Mouse (Mus musculus) embryonic facial prominence, embryonic 13.5 days (tissue): Measurements from ENCODE around the gene Hbb-bs. TPM values are rescaled to one million over a fixed set of nuclear protein-coding genes. Genes with fewer than 3 reads are reported as not detected.

ENCODE experiments used
- ATAC-seq: fragments of 200-750 bp; cut with Nextera tagmentation; 2 replicates; pipeline ENCODE4 v1.8.0; 2017; ENCODE audit warnings: low read depth; ENCODE audit not compliant: insufficient number of reproducible peaks, insufficient read depth, low FRiP score, low TSS enrichment
- H3K27ac ChIP-seq: fragments of 300-500 bp; sonication (generic); 2 replicates; pipeline ENCODE4 v1.5.1; 2015; ENCODE audit warnings: moderate library complexity, mild to moderate bottlenecking, inconsistent platforms
- H3K27me3 ChIP-seq: fragments of 300-500 bp; sonication (generic); 2 replicates; pipeline ENCODE4 v1.6.1; 2015; ENCODE audit warnings: mild to moderate bottlenecking, inconsistent platforms
- H3K36me3 ChIP-seq: fragments of 300-500 bp; sonication (generic); 2 replicates; pipeline ENCODE4 v1.6.1; 2015; ENCODE audit warnings: mild to moderate bottlenecking, inconsistent platforms
- H3K4me1 ChIP-seq: fragments of 300-500 bp; sonication (generic); 2 replicates; pipeline ENCODE4 v1.6.1; 2015; ENCODE audit warnings: inconsistent platforms
- H3K4me2 ChIP-seq: fragments of 300-500 bp; sonication (generic); 2 replicates; pipeline ENCODE4 v1.6.1; 2015; ENCODE audit warnings: moderate library complexity, mild to moderate bottlenecking, inconsistent platforms
- H3K4me3 ChIP-seq: fragments of 300-500 bp; sonication (generic); 2 replicates; pipeline ENCODE4 v1.5.1; 2015; ENCODE audit warnings: mild to moderate bottlenecking, inconsistent platforms
- H3K9ac ChIP-seq: fragments of 300-500 bp; sonication (generic); 2 replicates; pipeline ENCODE4 v1.6.1; 2015; ENCODE audit warnings: mild to moderate bottlenecking, inconsistent platforms
- H3K9me3 ChIP-seq: fragments of 300-500 bp; sonication (generic); 2 replicates; pipeline ENCODE4 v1.6.1; 2016; ENCODE audit warnings: inconsistent platforms
- WGBS: fragments of 180-500 bp; shearing (Covaris S2); methylation state at CpG from one replicate; pipeline ENCODE4 v1.1.7; 2015; ENCODE audit warnings: mixed read lengths; 5-methylcytosine and 5-hydroxymethylcytosine counted together
- polyA plus RNA-seq: library from polyadenylated mRNA; unstranded; fragments of >200 nt; fragmentation: Nextera tagmentation; extraction: Ambion mirVana; gene quantifications from 2 replicates; pipeline ENCODE4 v1.2.1, GENCODE M21; 2015

The Hbb-bs gene
- polyA plus RNA-seq = 2,604 and 4,415 TPM in 2 replicates

DNA sequence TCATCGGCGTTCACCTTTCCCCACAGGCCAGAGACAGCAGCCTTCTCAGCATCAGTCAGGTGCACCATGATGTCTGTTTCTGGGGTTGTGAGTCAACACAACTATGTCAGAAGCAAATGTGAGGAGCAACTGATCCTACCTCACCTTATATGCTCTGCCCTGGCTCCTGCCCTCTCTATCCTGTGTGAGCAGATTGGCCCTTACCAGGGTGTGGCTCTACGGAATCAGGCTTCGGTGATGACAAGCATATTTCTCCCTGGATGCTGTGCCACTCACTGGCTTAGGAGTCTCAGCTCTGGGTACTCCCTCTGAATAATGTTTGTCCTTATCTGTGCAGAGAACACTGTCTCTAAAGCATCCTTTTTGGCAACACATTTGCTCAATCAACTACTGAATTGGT lies at the start of gene Hbb-bs:
Gene Hbb-bs (minus strand): TSS at position 289 of the 400 bp plus-strand sequence.
- no peaks in the 10 kb centered on the region for H3K9me3 ChIP-seq
- H3K9ac ChIP-seq = no peak within 1 kb of the TSS
- no peaks in the 10 kb centered on the region for H3K27me3 ChIP-seq
- no peaks in the 10 kb centered on the region for H3K36me3 ChIP-seq
- no peaks in the 10 kb centered on the region for H3K4me1 ChIP-seq
- WGBS = 94% methylated on average over 4 of the region's 4 CpGs
- ATAC-seq = no peak
- no peak within 1 kb of the TSS for H3K4me2 ChIP-seq
- H3K27ac ChIP-seq = no peak within 1 kb of the TSS
- no peak within 1 kb of the TSS for H3K4me3 ChIP-seq

DNA sequence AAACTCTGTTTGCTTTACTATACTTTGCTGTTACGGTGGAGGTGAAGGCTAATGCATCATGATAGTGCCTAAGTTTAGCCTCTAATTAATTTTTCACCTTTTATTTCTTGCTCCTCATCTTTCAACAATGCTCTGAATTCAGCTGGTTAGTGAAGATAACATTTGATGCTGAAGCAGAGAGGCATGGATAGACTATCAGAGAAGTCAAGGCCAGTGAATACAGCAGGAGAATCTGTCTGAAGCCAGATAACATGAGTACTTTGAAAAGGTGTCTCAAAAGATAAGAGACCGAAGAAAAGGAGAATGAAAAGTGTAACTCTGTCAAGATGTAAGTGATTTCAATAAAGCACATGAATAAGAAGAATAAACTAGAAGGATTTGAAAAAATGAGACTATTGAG lies 49.2 kb upstream of the Hbb-bs start:
- no peak for ATAC-seq
- H3K27me3 ChIP-seq = no peaks in the 10 kb centered on the region
- H3K4me2 ChIP-seq = no peak overlapping the region

DNA sequence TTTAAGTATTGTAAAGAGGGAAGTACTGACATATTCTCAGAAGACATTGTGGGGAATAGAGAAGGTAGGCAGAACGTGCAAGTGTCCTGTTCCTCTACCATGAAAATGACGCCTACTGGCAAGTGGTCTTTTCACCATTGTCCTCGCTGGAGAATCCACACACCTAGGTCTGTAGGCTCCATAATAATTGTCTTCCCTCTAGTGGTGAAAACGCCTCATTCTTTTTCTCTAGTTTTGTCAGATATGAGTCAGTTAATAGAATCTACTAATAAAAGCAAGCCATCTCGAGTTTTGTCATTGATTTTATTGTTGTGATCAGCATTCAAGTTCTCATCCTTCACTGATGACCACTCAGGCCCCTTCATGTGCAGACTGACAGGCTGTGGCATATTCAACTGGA lies 46.6 kb upstream of the Hbb-bs start:
- WGBS = 45% methylated on average over 5 of the region's 5 CpGs

More for the DNA sequence above, 49.2 kb upstream of the Hbb-bs start:
- WGBS = 85% methylated on average over 2 of the region's 2 CpGs
- no peaks in the 10 kb centered on the region for H3K4me1 ChIP-seq
- no peak overlapping the region for H3K4me3 ChIP-seq
- no peaks in the 10 kb centered on the region for H3K36me3 ChIP-seq
- H3K27ac ChIP-seq = no peak overlapping the region
- H3K9me3 ChIP-seq = no peaks in the 10 kb centered on the region
- H3K9ac ChIP-seq = no peak overlapping the region

DNA sequence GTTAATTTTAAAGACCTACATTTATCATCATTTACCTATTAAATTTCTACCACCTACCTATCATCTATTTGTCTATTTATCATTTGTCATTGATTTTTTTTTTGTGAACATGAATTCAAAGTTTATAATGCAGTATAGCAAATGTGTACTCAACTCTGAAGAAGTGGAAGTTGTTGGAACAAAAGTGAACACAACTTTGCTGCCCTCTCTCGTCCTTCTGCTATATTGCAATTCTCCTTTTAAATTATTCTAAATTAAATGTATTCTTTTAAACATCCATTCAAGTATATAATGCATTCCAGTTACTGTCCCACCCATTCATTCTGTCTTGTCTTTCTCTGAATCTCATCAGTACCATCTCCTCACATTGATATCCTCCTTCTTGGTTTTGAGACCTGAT lies 45.2 kb upstream of the Hbb-bs start:
- Histone ChIP-seq H3K27me3 (no peaks in the 10 kb centered on the region), H3K4me1 (no peaks in the 10 kb centered on the region), H3K9me3 (no peaks in the 10 kb centered on the region), H3K27ac (no peak overlapping the region), H3K4me3 (no peak overlapping the region), H3K4me2 (no peak overlapping the region), H3K36me3 (no peaks in the 10 kb centered on the region), H3K9ac (no peak overlapping the region)
- no peak for ATAC-seq
- WGBS = 10% methylated on average over 1 of the region's 1 CpGs

More for the DNA sequence above, 46.6 kb upstream of the Hbb-bs start:
- H3K36me3 ChIP-seq = no peaks in the 10 kb centered on the region
- no peak overlapping the region for H3K4me2 ChIP-seq
- H3K9ac ChIP-seq = no peak overlapping the region
- H3K9me3 ChIP-seq = no peaks in the 10 kb centered on the region
- H3K4me1 ChIP-seq = no peaks in the 10 kb centered on the region
- H3K27ac ChIP-seq = no peak overlapping the region
- H3K27me3 ChIP-seq = no peaks in the 10 kb centered on the region
- ATAC-seq = no peak
- no peak overlapping the region for H3K4me3 ChIP-seq

DNA sequence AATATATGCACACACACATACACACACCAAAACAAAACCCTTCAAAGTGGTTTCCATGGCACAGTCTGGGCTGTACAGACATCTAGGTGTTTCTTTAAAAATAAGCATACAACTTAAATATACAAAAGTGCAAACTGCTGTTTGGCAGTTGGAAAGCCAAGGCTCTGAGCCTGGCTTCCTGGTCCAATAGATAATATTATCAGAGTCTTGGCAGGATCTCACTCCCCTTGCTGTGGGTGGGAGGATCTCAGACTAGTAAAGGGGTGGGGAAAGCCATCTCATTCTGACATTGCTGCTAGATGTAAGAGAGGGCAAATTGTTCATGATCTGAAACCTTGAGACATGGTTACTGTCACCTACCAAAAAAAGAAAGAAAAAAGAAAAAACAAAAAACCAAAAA lies 42.8 kb upstream of the Hbb-bs start:
- Histone ChIP-seq H3K36me3 (no peaks in the 10 kb centered on the region), H3K4me2 (no peak overlapping the region), H3K27me3 (no peaks in the 10 kb centered on the region), H3K9me3 (no peaks in the 10 kb centered on the region), H3K4me1 (no peaks in the 10 kb centered on the region), H3K4me3 (no peak overlapping the region), H3K27ac (no peak overlapping the region), H3K9ac (no peak overlapping the region)
- ATAC-seq = no peak

DNA sequence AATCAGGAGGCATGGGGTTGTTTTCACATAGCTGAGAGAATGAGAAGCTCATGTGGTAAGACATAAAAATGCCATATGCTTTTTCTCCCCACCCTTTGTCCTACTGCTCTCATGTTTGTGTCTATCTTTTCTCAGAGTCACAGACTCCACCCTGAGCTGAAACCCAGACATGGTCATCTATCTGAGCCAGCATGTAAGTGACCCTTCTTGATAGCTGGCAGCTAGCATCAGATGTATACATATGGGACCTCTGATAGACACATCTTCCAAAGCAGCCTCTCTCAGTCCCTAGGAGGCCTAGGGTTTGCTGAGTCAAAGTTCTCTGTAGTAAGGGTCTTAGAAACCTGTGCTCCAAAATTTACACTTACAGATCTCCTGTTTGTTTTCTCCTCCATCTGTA lies 37.8 kb upstream of the Hbb-bs start:
- Histone ChIP-seq H3K9me3 (no peaks in the 10 kb centered on the region), H3K4me3 (no peak overlapping the region), H3K27me3 (no peaks in the 10 kb centered on the region), H3K4me2 (no peak overlapping the region), H3K4me1 (no peaks in the 10 kb centered on the region), H3K9ac (no peak overlapping the region), H3K27ac (no peak overlapping the region), H3K36me3 (no peaks in the 10 kb centered on the region)
- no peak for ATAC-seq

DNA sequence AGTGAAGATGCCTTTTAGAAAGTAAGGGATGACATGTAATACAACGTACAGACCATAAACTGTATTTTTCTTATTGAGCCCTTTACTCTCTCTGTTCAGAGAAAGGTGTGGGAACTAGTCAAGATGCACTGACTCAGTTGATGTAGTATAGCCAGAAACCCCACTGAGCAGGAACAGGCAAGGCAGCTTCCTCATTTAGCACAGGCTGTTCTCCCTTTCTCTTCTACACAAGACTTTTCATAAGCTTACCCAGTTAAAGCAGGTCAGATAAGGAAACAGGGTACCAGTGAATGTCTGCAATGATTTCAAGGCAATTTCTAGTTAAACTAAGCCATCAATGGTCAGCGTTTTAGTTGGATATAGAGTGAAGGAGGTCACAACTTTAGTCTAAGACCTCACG lies 33.6 kb upstream of the Hbb-bs start:
- 82% methylated on average over 3 of the region's 3 CpGs for WGBS
- H3K9ac ChIP-seq = no peak overlapping the region
- no peaks in the 10 kb centered on the region for H3K4me1 ChIP-seq
- no peak overlapping the region for H3K4me2 ChIP-seq
- no peaks in the 10 kb centered on the region for H3K36me3 ChIP-seq
- no peak overlapping the region for H3K4me3 ChIP-seq
- H3K27me3 ChIP-seq = no peaks in the 10 kb centered on the region
- no peak overlapping the region for H3K27ac ChIP-seq
- H3K9me3 ChIP-seq = no peaks in the 10 kb centered on the region
- ATAC-seq = no peak

DNA sequence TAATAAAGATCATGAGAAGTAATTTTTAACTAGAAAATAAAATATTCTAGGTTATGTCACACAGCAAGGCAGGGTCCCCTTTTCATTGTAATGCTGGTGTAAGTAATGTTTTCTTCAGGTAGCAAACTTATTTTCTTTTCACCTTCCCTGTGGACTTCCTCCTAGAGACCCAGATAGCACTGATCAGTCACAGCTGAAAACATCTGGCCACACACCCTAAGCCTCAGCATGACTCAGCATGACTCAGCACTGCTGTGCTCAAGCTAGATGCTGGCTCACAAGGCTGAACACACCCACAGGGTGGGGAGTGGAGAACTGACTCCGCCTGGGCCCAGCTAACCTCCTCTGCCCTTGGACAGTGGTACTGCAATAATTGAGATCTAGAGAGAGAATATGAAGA lies 33.0 kb upstream of the Hbb-bs start:
- Histone ChIP-seq H3K27me3 (no peaks in the 10 kb centered on the region), H3K9me3 (no peaks in the 10 kb centered on the region), H3K4me1 (no peaks in the 10 kb centered on the region), H3K4me2 (no peak overlapping the region), H3K27ac (no peak overlapping the region), H3K4me3 (no peak overlapping the region), H3K36me3 (no peaks in the 10 kb centered on the region), H3K9ac (no peak overlapping the region)
- ATAC-seq = no peak
- WGBS = 52% methylated on average over 1 of the region's 1 CpGs

DNA sequence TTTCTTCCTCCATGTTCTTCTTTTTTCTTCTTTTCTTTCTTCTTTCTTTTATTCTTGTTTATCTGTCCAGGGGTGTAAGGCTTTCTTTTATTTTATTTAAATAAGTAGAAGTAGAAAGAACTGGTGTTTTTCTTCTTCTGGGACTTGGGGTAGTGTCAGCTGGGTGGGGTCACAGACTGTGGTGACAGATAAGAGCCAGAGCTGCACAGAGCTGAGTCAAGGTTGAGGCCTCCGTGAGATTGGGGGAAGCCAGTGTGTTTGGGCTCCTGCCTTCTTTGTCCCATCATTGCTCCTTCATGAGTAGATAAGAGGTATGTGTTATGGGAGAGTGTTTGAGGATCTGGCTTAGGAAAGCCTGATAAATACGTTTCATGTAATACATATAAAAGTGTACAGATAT lies 31.2 kb upstream of the Hbb-bs start:
- H3K27ac ChIP-seq = no peak overlapping the region
- 69% methylated on average over 2 of the region's 2 CpGs for whole genome bisulfite sequencing
- ATAC-seq = no peak
- no peaks in the 10 kb centered on the region for H3K4me1 ChIP-seq
- no peaks in the 10 kb centered on the region for H3K27me3 ChIP-seq
- H3K9me3 ChIP-seq = no peaks in the 10 kb centered on the region
- H3K9ac ChIP-seq = no peak overlapping the region
- H3K36me3 ChIP-seq = no peaks in the 10 kb centered on the region
- H3K4me2 ChIP-seq = no peak overlapping the region
- no peak overlapping the region for H3K4me3 ChIP-seq

DNA sequence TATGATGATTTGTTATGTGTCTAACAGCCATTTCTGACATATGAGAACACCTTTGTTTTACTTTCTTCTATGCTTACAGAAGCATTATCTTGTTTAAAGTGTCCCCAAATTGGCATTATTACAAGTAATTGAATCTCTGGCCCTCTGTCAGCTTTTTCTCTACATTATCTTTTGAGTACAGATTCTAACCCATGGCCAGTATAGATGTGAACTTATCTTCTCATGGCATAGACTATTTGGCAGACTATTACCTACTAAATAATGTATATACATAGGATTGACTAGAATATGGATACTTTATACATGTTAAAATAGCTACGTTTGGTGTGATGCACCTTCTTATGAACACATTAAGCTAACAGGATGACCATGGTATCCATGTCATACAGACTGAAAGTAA lies 26.8 kb upstream of the Hbb-bs start:
- Histone ChIP-seq H3K27ac (no peak overlapping the region), H3K4me3 (no peak overlapping the region), H3K4me2 (no peak overlapping the region), H3K9me3 (no peaks in the 10 kb centered on the region), H3K4me1 (no peaks in the 10 kb centered on the region), H3K9ac (no peak overlapping the region), H3K27me3 (no peaks in the 10 kb centered on the region), H3K36me3 (no peaks in the 10 kb centered on the region)
- ATAC-seq = no peak
- 58% methylated on average over 1 of the region's 1 CpGs for WGBS

DNA sequence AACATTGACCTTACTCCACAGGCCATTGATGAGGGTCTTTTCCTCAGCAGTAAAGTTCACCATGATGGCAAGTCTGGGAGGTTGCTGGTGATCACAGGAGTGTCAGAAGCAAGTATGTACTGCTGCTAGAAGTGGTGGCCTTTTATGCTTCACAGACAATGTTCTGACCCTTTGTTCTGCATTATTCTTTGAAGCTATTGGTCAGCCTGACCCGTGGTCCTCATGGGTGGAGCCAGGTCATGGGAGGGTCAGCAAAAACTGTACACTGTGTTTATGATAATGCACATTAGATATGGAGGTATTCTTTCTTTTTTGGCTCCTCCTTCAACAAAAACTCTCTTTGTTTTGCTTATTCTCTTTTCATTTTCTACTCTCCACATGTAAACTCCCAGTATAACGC lies 25.2 kb upstream of the Hbb-bs start, which contains the start of gene Hbb-y:
Gene Hbb-y (minus strand): TSS at position 127 of the 400 bp plus-strand sequence.
- Histone ChIP-seq H3K27ac (no peak within 1 kb of the TSS), H3K27me3 (no peaks in the 10 kb centered on the region), H3K36me3 (no peaks in the 10 kb centered on the region), H3K4me3 (no peak within 1 kb of the TSS), H3K9ac (no peak within 1 kb of the TSS), H3K9me3 (no peaks in the 10 kb centered on the region), H3K4me2 (no peak within 1 kb of the TSS), H3K4me1 (no peaks in the 10 kb centered on the region)
- ATAC-seq = no peak
- 71% methylated on average over 2 of the region's 2 CpGs for WGBS

DNA sequence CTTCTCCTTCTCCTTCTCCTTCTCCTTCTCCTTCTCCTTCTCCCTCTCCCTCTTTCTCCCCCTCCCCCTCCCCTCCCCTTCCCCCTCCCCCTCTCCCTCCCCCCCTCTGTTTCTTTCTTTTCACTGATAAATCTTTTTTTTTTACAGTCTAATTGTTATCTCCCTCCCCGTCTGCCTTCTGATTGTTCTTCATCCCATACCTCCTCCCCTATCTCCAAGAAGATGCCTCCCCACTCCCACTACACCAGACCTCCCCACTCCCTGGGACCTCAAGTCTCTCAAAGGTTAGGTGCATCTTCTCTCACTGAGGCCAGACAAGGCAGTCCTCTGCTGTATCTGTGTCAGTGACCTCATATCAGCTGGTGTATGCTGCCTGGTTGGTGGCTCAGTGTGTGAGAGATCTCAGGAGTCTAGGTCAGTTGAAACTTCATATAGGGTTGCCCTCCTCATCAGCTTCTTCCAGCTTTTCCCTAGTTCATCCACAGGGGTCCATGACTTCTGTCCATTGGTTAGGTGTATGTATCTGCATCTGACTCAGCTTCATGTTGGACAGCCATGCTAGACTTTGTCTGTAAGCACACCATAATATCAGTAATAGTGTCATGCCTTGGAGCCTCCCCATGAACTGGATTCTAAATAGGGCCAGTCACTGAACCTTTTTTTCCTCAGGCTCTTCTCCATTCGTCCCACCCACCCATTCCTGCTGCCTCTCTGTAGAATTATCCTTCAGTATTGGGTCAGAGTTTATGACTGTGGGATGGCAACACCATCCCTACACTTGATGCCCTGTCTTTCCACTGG lies 16.8 kb upstream of the Hbb-bs start:
- no peaks in the 10 kb centered on the region for H3K9me3 ChIP-seq
- no peak overlapping the region for H3K27ac ChIP-seq
- no peak for ATAC-seq
- no peaks in the 10 kb centered on the region for H3K4me1 ChIP-seq
- WGBS = 62% methylated on average over 2 of the region's 2 CpGs
- no peaks in the 10 kb centered on the region for H3K36me3 ChIP-seq
- no peak overlapping the region for H3K9ac ChIP-seq
- no peak overlapping the region for H3K4me3 ChIP-seq
- H3K4me2 ChIP-seq = no peak overlapping the region
- H3K27me3 ChIP-seq = no peaks in the 10 kb centered on the region
